Mouse (Mus musculus) granulocyte monocyte progenitor cell, adult 5-6 weeks (primary cell): ENCODE data around the gene Cpn2. TPM values are rescaled to one million over a fixed set of nuclear protein-coding genes. Genes with fewer than 3 reads are reported as not detected.

Experiments
- ATAC-seq: replicated peaks from 2 replicates; pipeline ENCODE4 v1.8.0; 2016; ENCODE audit warnings: mild to moderate bottlenecking, moderate TSS enrichment, inconsistent platforms; ENCODE audit not compliant: poor library complexity, severe bottlenecking
- total RNA-seq, 2 experiments: library from RNA; stranded (forward) in 1 of 2; stranded (reverse) in 1 of 2; fragments of 200-712, 200-1000 nt in 1 of 2; fragments of >200 nt in 1 of 2; fragmentation: Nextera tagmentation in 1 of 2; gene quantifications; 2 replicates each; pipeline ENCODE4 v1.2.3; 2014 to 2017

The Cpn2 gene
- total RNA-seq (2014; fragmentation: Nextera tagmentation) (not detected in 2 replicates), total RNA-seq (2017) (not detected in 2 replicates)

DNA sequence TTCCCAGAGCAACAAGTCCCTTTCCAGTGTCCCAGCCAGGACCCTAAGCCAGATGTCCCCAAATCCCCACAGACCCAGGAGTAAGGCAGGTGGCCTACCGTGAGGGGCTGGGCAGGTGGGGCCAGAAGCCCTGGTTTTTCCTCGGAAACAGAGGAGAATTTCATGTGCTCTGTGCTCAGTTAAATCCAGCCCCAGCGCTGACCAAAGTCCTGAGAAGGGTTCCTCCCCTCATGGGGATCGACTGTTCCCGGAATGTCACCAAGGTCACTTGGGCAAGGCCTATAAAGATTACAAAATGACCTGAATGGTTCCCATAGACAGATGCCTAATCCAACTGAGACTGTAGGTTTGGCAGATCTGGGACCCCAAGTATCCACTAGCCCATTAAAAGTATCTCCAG, at the start of gene Cpn2:
TSS of gene Cpn2 (minus strand) at position 141 of the 400 bp plus-strand sequence.
- no peak for ATAC-seq

DNA sequence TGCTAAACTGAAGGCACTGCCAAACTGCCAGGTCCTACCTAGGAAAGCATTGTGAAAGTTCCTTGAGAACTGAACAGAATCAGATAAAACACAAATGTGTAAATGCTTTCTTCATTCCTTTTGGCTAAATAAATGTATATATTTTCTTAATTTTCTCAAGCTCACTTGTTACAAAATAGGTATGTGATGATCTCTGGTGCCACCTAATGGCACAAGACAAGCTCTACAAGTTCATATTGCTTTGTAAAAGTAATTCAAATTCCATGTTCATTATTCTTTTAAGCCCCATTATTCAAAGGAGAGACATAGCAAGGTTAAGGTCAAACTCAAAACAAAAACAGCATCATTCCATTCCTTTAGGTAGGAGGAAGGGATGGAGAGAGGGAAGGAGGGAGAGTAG, 46.9 kb upstream of the Cpn2 start:
- ATAC-seq = no peak

- no peak for ATAC-seq
Measured at GRCm38 (mm10) chr16:30310647-30311046, 43.3 kb upstream of the Cpn2 start, which contains the start of gene Gp5. Gene Gp5 (minus strand): TSS chr16:30310779.

DNA sequence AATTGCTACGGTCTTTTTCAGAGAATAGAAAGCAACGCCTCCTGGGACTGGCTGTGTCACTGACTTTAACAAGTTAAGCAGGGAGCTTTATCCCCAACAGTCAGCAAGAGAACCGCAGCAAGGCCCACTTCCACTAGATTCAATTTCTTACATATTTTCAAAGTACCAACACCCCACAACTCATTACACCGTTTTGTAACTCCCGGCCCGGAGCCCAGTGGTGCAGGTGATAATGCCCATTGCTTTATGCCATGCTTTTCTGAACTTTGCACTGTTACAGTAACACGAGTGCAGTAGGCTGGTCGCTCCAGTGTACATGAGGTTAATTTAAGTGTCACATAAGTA, 42.8 kb upstream of the Cpn2 start:
- ATAC-seq = no peak

- ATAC-seq = peak; percentile 62
Measured at GRCm38 (mm10) chr16:30309395-30310170, 42.3 kb upstream of the Cpn2 start.

DNA sequence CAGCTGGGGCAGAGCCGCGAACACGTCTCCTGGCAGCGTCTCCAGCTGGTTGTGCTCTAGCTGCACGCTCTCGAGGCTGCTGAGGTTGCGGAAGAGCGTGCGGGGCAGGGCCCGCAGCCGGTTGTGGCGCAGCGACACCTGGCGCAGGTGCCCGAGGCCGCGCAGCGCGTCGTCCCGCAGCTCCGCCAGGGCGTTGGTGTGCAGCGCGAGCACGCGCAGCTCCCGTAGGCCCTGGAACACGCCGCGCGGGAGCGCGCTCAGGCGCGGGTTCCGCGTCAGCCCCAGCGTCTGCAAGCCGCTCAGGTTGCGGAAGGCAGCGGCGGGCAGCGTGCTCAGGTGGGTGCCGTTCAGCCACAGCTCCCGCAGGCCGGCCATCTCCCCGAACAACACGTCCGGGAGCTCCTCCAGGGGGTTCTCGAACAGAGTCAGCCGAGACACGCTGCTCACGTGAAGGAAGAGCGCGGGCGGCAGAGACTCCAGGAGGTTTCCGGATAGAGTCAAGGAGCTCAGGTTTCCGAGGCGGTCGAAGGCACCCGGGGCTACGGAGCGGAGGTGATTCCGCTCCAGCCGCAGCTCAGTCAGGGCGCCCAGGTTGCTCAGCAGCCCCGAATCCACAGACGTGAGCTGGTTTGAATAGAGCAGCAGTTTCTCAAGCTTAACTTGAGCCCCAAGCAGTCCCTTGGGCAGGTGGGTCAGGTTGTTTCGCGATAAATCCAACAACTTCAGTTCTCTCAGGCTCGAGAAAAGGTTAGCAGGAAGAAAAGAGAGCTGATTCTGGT, 41.5 kb upstream of the Cpn2 start:
- ATAC-seq = peak; percentile 40

GRCm38 (mm10) chr16:30307961-30308615, 40.8 kb upstream of the Cpn2 start:
- ATAC-seq = peak; percentile 31

DNA sequence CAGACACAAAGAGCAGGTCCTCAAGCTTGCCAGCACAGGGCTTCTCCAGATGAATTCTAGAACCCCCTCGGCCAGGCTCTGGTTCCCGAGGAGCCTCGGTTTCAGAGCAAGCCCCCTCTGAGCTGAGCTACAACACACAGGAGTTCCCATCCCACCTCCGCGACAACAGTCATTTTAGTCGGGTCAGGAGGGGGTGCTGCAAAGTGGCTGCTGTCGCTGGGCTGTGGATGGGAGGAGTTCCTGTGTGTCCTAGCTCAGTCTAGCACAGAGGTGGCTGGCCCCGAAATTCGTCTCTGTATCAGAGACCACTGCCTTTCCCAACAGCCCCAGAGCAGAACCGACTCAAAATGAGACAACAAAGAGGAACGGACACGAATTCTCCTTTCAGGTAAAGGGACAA, 40.0 kb upstream of the Cpn2 start:
- no peak for ATAC-seq

DNA sequence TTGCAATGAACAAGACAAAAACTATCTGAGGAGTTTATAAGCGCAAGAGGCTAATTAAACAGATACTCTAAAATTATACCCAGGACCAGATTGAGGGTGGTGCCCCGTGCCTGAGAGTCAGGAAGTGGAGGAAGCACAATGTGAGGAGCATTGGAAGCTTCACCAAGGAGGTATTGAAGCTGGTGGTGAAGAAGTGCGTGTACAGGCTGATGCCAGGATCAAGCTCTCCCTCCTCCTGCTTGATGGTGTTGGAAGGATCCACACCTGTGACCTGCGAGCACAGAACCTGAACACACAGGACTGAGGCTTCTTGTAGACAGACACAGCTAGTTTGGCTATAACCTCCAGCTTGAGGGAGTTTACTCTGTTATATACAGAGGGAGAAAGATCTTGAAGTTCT, 38.8 kb upstream of the Cpn2 start:
- ATAC-seq = no peak

DNA sequence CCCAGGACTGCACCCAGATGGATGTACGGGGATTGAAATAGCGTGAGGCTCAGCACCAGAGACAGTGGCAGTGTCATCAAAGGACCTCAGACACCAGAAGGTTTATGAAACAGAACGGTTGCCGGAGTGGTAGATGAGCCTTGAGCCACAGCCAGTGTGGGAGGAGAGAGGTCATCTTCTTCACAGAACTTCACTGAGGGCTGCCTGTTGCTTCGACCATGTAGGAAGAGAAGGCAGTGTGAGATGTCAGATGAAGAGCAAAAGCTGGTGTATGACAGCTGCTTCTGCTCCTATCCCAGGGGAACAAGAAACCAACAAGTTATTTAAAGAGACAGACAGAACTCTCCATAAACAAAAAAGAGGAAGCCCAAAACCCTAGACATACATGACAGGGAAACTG, 36.9 kb upstream of the Cpn2 start:
- no peak for ATAC-seq

DNA sequence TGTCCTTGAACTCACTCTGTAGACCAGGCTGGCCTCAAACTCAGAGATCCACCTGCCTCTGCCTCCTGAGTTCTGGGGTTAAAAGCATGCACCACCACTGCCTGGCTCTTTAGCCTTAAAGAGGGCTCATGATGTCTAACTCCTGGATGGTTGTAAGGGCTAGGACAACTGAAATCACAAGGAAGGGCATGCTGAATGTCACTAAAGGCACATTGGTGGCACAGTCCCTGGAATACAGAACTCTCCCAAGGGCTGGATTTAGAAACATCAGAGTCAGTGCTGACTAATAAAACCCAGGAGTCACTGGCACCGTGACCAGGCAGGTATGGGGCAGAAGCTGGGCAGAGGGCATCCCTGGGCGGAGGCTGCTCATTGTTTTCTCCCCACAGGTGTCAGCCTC, 36.1 kb upstream of the Cpn2 start:
- no peak for ATAC-seq

- ATAC-seq = peak; percentile 47
Measured at GRCm38 (mm10) chr16:30302686-30303085, 35.4 kb upstream of the Cpn2 start.

DNA sequence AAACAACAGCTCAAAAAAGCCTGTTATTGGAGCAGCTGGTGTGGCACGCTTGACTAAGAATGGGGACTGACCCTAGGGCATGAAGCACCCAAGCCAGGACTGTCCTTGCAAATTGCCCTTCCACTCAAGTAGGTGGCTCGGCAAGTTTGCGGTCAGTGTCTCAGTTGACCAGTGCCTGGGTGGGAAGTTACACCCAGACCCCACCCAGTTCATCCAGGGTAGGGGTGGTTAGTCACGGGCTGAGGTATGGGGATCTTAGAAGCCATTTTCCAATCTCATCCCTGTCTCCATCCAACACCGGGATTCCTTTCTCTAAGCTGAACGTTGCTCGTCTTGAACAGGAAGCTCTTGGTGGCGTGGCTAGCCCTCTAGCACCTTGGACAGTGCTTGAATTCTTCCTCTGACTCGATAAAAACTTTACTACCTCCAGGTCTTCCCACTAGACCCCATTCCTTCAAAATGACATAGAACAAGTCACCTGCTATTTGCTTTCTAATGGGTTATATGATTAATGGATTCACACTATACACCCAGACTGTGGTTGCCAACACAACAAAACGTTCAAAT, 32.5 kb upstream of the Cpn2 start:
- ATAC-seq = no peak

DNA sequence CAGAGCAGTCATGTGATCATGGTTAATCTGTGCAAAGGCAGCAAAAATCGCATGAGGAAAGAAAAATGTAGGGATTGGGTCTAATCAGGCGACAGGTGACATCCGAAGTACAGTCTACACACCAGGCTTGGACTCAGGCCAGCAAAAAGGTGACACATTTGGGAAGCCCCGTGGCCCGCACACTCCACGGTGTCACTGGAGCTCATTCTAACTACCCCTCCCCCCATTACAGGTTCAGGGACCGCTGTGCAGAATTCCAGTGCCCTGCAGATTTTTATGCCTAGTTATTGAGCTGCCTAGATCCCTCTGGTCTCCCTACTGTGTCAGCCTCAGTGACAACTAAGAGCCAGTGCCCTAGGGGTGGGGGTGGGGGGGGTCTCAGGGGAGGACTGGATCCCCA, 30.2 kb upstream of the Cpn2 start:
- no peak for ATAC-seq

GRCm38 (mm10) chr16:30296601-30297275, 29.4 kb upstream of the Cpn2 start:
- no peak for ATAC-seq

DNA sequence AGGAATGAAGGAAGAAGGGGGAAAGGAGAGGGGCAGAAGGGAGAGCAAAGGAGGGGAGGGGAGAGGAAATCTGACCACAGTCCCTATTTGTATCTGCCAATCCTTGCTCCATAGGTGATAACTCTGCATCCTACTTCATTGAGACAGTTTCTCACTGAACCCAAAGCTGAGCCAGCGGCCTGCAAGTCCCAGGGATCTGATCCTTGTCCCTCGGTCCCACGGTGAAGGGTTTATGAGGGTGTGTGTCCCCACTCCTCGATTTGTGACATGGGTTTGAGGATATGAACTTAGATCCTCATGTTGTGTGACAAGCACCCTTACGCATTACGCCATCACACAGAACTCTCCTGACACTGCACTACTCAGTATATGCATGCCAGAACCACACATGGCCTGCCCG, 27.8 kb upstream of the Cpn2 start:
- no peak for ATAC-seq

DNA sequence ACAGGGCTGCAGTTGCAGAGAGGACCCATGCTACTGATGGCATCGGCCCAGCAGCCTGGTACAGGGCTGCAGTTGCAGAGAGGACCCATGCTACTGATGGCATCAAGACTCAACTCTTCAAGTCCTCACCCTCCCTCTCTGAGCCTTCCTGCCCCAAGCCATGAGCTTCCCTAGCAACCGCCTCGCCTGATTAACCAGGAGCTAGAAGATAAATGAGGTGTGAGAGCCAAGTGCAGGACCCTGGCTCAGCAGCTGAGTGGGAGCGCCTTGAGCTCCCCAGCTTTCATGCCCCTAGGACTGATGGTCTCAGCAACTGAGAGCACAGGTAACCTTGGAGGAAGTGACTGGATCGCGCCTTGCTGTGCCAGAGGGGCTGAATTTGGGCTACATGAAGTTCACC, 23.1 kb upstream of the Cpn2 start:
- ATAC-seq = no peak

DNA sequence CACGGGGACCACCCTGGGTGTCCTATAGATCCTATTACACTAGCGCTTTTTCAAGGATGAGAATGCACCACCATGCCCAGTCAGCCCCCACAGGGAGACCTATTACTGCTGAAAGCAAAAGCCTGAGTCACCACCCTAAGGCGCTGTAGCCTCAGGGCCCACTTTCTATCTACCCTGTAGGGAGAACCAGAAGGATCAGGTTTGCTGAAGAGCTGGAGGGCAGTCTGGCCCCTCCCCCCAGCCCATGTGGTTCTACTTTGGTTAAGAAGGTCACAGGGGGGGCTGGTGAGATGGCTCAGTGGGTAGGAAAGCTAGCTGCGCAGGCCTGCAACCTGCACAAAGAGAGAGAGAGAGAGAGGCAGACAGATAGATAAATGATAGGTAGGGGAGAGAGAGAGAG, 18.4 kb upstream of the Cpn2 start:
- no peak for ATAC-seq

DNA sequence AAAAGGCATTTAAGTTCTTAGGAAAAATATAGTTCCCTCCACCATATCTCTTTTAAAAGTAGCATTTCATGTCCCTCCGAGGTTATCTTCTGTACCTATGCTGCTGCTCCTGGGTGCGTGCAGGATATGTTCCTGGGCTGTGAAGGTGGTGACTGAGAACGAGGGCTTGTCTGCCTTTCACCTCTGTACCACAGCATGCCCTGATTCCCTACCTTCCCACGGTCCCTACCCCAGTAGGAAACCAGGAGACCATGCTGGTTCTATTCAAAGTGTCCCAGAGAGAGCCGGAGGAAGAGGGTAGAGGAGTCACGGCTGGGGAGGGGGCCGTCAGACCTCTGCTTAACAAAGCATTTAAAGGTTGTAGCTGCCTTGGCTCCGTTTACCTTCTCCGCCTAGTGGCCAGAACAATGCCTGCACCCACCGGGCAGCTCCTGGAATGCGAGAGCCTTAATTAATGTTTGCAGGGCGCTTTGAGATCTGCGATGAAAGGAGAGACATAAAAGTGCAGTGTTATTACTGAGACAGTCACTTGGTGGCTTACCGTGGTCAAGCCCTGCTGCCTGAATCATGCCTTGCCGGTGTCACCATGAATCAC, 16.5 kb upstream of the Cpn2 start:
- peak; percentile 74 for ATAC-seq
